ENCODE assay signal across 8 mouse cellular contexts in genomic region chr5:69556628-69557403, GRCm38 (mm10). TPM values are rescaled to one million over a fixed set of nuclear protein-coding genes. Genes with fewer than 3 reads are reported as not detected.
DNase-seq lines count a peak whose midpoint lies in the region; ATAC-seq and TF ChIP-seq lines count a peak whose summit lies in the region.

TSS of gene Guf1 (plus strand) at chr5:69556923.

- peak within 1 kb of the TSS; percentile 63 for H3K4me2 ChIP-seq in kidney, embryonic 15.5 days

- no peak for TF ChIP-seq POLR2A in bone marrow macrophage, adult 2 months (IDR thresholded peaks at IDR 0.05; ENCODE audit: borderline replicate concordance, low read depth, low read length)
- TF ChIP-seq POLR2A in embryonic fibroblast, embryonic 13.5 days (IDR thresholded peaks at IDR 0.05; ENCODE audit: low read depth, low read length), result peak; percentile 88

- H3K9me3 ChIP-seq in heart, embryonic 10.5 days, result no peaks in the 10 kb centered on the region
- no peaks in the 10 kb centered on the region for H3K9me3 ChIP-seq in kidney, embryonic 15.5 days (replicated peaks)

- no peaks in the 10 kb centered on the region for H3K27me3 ChIP-seq in heart, embryonic 10.5 days (ENCODE audit: insufficient read depth, poor library complexity, severe bottlenecking)
- no peaks in the 10 kb centered on the region for H3K27me3 ChIP-seq in kidney, embryonic 15.5 days

- peak within 1 kb of the TSS; percentile 96 for H3K9ac ChIP-seq in kidney, embryonic 15.5 days

- TF ChIP-seq CTCF in bone marrow macrophage, adult 2 months (IDR thresholded peaks at IDR 0.05; ENCODE audit: low read depth, low read length), result no peak
- no peak for TF ChIP-seq CTCF in embryonic fibroblast, embryonic 13.5 days (IDR thresholded peaks at IDR 0.05; ENCODE audit: borderline replicate concordance, insufficient read depth, low read length)

- H3K4me1 ChIP-seq in bone marrow macrophage, adult 2 months (ENCODE audit: control insufficient read depth, insufficient read depth, low read length), result no peaks in the 10 kb centered on the region
- H3K4me1 ChIP-seq in embryonic fibroblast, embryonic 13.5 days (ENCODE audit: control insufficient read depth, insufficient read depth, low read length), result no peaks in the 10 kb centered on the region
- peaks cover 2% of the 10 kb centered on the region; the same call in 1 of the 2 replicates for H3K4me1 ChIP-seq in heart, embryonic 10.5 days
- H3K4me1 ChIP-seq in kidney, embryonic 15.5 days, result 0 out of 2 replicates have a peak, but pooled peaks cover 6% of the 10 kb centered on the region

- DNase-seq in A20 (ENCODE audit: low read depth, low spot score) (peak; percentile 95), liver (peak; percentile 89)
- peak; percentile 96 for DNase-seq in heart, embryonic 10.5 days (ENCODE audit: low spot score)
- peak; percentile 89 to 95 for DNase-seq in spleen, postnatal 4 days (ENCODE audit: low spot score in 2 of 2)

- peaks cover 22% of the 10 kb centered on the region for H3K36me3 ChIP-seq in heart, embryonic 10.5 days
- H3K36me3 ChIP-seq in kidney, embryonic 15.5 days, result peaks cover 23% of the 10 kb centered on the region

- H3K4me3 ChIP-seq in bone marrow macrophage, adult 2 months (ENCODE audit: insufficient read depth, low read length), result peak within 1 kb of the TSS; percentile 96
- H3K4me3 ChIP-seq in embryonic fibroblast, embryonic 13.5 days (ENCODE audit: insufficient read depth, low read length), result peak within 1 kb of the TSS; percentile 89
- peak within 1 kb of the TSS; percentile 95 for H3K4me3 ChIP-seq in heart, embryonic 10.5 days
- H3K4me3 ChIP-seq in kidney, embryonic 15.5 days (replicated peaks), result peak within 1 kb of the TSS; percentile 94

- peak; percentile 95 for ATAC-seq in kidney, embryonic 15.5 days (replicated peaks; ENCODE audit: low FRiP score)
- ATAC-seq in monocyte, adult 5-6 weeks (replicated peaks; ENCODE audit: insufficient number of reproducible peaks, low FRiP score, low TSS enrichment, poor library complexity, severe bottlenecking), result peak; percentile 94

- peak within 1 kb of the TSS; percentile 71 for H3K27ac ChIP-seq in bone marrow macrophage, adult 2 months (ENCODE audit: insufficient read depth, low read depth, low read length)
- peak within 1 kb of the TSS; percentile 14; the same call in 1 of the 2 replicates for H3K27ac ChIP-seq in embryonic fibroblast, embryonic 13.5 days (ENCODE audit: insufficient read depth, low read length)
- peak within 1 kb of the TSS; percentile 99 for H3K27ac ChIP-seq in heart, embryonic 10.5 days
- H3K27ac ChIP-seq in kidney, embryonic 15.5 days, result peak within 1 kb of the TSS; percentile 85

- 2% methylated on average over 72 of the region's 72 CpGs for WGBS in heart, embryonic 10.5 days
- WGBS in kidney, embryonic 15.5 days, result under 1% methylated on average over 72 of the region's 72 CpGs

RNA-seq across cellular contexts. Expression of gene Guf1, which starts in this region (rescaled TPM):
- 16.4 and 18.5 TPM in 2 replicates for polyA plus RNA-seq in bone marrow macrophage, adult 2 months (2012; ENCODE audit: insufficient read depth, insufficient read length, missing spikeins)
- polyA plus RNA-seq in embryonic fibroblast, embryonic 13.5 days (2011; ENCODE audit: insufficient read length, low read depth, missing spikeins), result 22.4 and 29.5 TPM in 2 replicates
- polyA plus RNA-seq in heart, embryonic 10.5 days (2016; fragmentation: Nextera tagmentation; extraction: Ambion mirVana), result 27.3 and 34.6 TPM in 2 replicates
- polyA plus RNA-seq in kidney, embryonic 15.5 days (2015; fragmentation: Nextera tagmentation; extraction: Ambion mirVana), result 48.3 and 50.2 TPM in 2 replicates
- total RNA-seq in monocyte, adult 5-6 weeks (2017), result 17.9 to 27.7 TPM (median 27.1 TPM) in 3 replicates

Comparison
In these comparisons a context has a peak if more than half of its experiments do, and no peak if none do; other contexts are left out.
1. Peak in every context shown above with its lines: DNase-seq, ATAC-seq, H3K4me3 ChIP-seq and H3K27ac ChIP-seq.
2. H3K27ac ChIP-seq: peak in every context shown above with its lines; median percentile 99 in heart, embryonic 10.5 days; 85 in kidney, embryonic 15.5 days; 71 in bone marrow macrophage, adult 2 months; 14 in embryonic fibroblast, embryonic 13.5 days.